Mouse (Mus musculus) C2C12 (cell line): ENCODE data around the gene Wsb1.

Experiments used
- CTCF ChIP-seq: IDR thresholded peaks from one replicate; pipeline ENCODE4 v1.5.1; 2011; ENCODE audit not compliant: control insufficient read depth, insufficient read depth, insufficient read length
- MYOD1 ChIP-seq: IDR thresholded peaks from one replicate; pipeline ENCODE4 v1.6.1; 2011; ENCODE audit warnings: low read depth; ENCODE audit not compliant: control insufficient read depth, insufficient read length

DNA sequence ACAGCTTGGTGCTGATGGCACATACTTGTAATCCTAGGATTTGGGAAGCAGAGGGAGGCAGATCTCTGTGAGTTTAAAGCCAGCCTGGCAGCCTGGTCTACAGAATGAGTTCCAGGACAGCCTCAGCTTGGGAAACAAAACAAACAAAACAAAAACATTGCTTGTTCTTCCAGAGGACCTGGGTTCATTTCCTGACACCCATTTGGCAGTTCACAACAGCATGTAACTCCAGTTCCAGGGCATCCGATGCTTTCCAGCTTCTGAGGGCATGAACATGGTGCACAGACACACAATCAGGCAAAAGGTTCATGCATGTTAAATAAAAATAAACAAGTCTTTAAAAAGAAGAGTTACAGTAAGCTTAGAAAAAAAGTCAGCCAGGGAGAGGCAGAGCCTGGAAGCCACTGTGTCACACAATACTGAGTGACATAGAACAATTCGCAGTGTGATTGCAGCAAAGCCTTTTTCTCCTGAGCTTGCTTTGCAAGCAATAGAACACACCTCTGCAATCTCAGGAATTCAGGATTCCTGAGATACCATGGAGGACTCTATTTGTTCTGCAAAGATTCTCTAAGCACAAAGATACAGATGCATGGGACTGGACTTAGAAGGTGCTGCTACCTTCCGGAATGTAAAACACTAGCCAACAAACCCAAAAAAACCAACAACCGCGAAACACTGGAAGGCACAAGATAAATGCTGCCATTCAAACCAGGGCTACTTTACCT is 34.6 kb upstream of the Wsb1 start:
- no peak for TF ChIP-seq CTCF
- TF ChIP-seq MYOD1 = no peak
